Mouse (Mus musculus) cerebellum, postnatal 36 days (tissue): ENCODE data around the gene Gm9602.
"Not testable (repeated sequence)": the region's sequence is repeated elsewhere in the genome, so short reads cannot be mapped to it uniquely, and the experiment has no call there.

Experiments used
- DNase-seq, 2 experiments: peaks; one replicate each; pipeline ENCODE4 v3.0.0; 2021 to 2022; ENCODE audit warnings: mixed read lengths in 2 of 2

The Gm9602 gene

GRCm38 (mm10) chr14:4776037-4776436, at the start of gene Gm9602:
Gene Gm9602 (plus strand): TSS chr14:4776337.
- not testable (repeated sequence) for DNase-seq

- peak in 1 of 2 experiments; percentile 1 for DNase-seq
Measured at GRCm38 (mm10) chr14:4806421-4806820, 30.3 kb downstream of the Gm9602 start.

GRCm38 (mm10) chr14:4821950-4822349, 45.8 kb downstream of the Gm9602 start:
- not testable (repeated sequence) for DNase-seq
